1 mouse cellular context compared by ENCODE assay signal in genomic region chr14:30944745-30945144, GRCm38 (mm10).
TF ChIP-seq lines count a peak whose summit lies in the region.

No protein-coding gene starts in this region.

TF ChIP-seq in CH12.LX, 34 proteins besides CTCF, POLR2A, EP300 and RAD21 (continued from another document):
- no peak for TF ChIP-seq ZKSCAN1 (IDR thresholded peaks at IDR 0.05; ENCODE audit: borderline replicate concordance, low read depth, low read length)
TF ChIP-seq in CH12.LX: peak in this region for 0.
